Mouse (Mus musculus) myocyte (in vitro differentiated cells): ENCODE data around the gene Arl6ip5. TPM values are rescaled to one million over a fixed set of nuclear protein-coding genes. Genes with fewer than 3 reads are reported as not detected.
A peak's percentile ranks its signal among the peaks of the same experiment; 100 is the strongest.

ENCODE experiments used
- H3K27me3 ChIP-seq: one replicate; pipeline ENCODE4 v1.6.1; 2011; ENCODE audit not compliant: control insufficient read depth, insufficient read depth, insufficient read length
- H3K36me3 ChIP-seq: one replicate; pipeline ENCODE4 v1.6.1; 2011; ENCODE audit not compliant: control insufficient read depth, insufficient read depth
- H3K4me2 ChIP-seq: one replicate; pipeline ENCODE4 v1.6.1; 2011; ENCODE audit warnings: low read depth, control low read depth
- H3K4me3 ChIP-seq: one replicate; pipeline ENCODE4 v1.5.1; 2011; ENCODE audit warnings: mild to moderate bottlenecking, control low read depth, moderate library complexity
- H3K79me2 ChIP-seq: one replicate; pipeline ENCODE4 v1.6.1; 2011; ENCODE audit not compliant: control insufficient read depth, insufficient read depth
- H3ac ChIP-seq: one replicate; pipeline ENCODE4 v1.6.1; 2011; ENCODE audit not compliant: control insufficient read depth, insufficient read length
- CEBPB ChIP-seq: IDR thresholded peaks from 2 replicates; pipeline ENCODE4 v1.6.1; 2011; ENCODE audit warnings: mild to moderate bottlenecking, moderate library complexity; ENCODE audit not compliant: poor library complexity, insufficient read depth, severe bottlenecking
- E2F4 ChIP-seq: IDR thresholded peaks from one replicate; pipeline ENCODE4 v1.6.1; 2011; ENCODE audit warnings: mild to moderate bottlenecking, control low read depth, moderate library complexity; ENCODE audit not compliant: insufficient read depth
- MAX ChIP-seq: IDR thresholded peaks from one replicate; pipeline ENCODE4 v1.6.1; 2011; ENCODE audit warnings: low read depth, mild to moderate bottlenecking, control low read depth
- MYOD1 ChIP-seq, 3 experiments: IDR thresholded peaks; one replicate each; pipeline ENCODE4 v1.6.1; 2011; ENCODE audit warnings: control low read depth in 2 of 3, low read depth in 2 of 3, mild to moderate bottlenecking in 2 of 3, moderate library complexity in 1 of 3; ENCODE audit not compliant: insufficient read length in 2 of 3, control insufficient read depth in 1 of 3
- MYOG ChIP-seq, 3 experiments: IDR thresholded peaks; one replicate each; pipeline ENCODE4 v1.6.1; 2011; ENCODE audit warnings: control low read depth in 2 of 3, low read depth in 2 of 3, mild to moderate bottlenecking in 2 of 3; ENCODE audit not compliant: insufficient read length in 2 of 3, control insufficient read depth in 1 of 3, insufficient read depth in 1 of 3
- POLR2A ChIP-seq: IDR thresholded peaks from one replicate; pipeline ENCODE4 v1.6.1; 2011; ENCODE audit warnings: low read depth, mild to moderate bottlenecking, control low read depth, moderate library complexity; ENCODE audit not compliant: insufficient read length
- POLR2AphosphoS2 ChIP-seq: IDR thresholded peaks from one replicate; pipeline ENCODE4 v1.6.1; 2011; ENCODE audit warnings: low read depth, control low read depth; ENCODE audit not compliant: insufficient read length
- REST ChIP-seq: IDR thresholded peaks from one replicate; pipeline ENCODE4 v1.6.1; 2011; ENCODE audit warnings: mild to moderate bottlenecking, control low read depth, moderate library complexity; ENCODE audit not compliant: insufficient read depth, insufficient read length
- SRF ChIP-seq: IDR thresholded peaks from one replicate; pipeline ENCODE4 v1.6.1; 2011; ENCODE audit warnings: low read depth; ENCODE audit not compliant: control insufficient read depth, insufficient read length
- TCF12 ChIP-seq: IDR thresholded peaks from one replicate; pipeline ENCODE4 v1.6.1; 2011; ENCODE audit warnings: mild to moderate bottlenecking, control low read depth; ENCODE audit not compliant: poor library complexity, insufficient read depth, severe bottlenecking
- TCF3 ChIP-seq: IDR thresholded peaks from one replicate; pipeline ENCODE4 v1.6.1; 2011; ENCODE audit warnings: low read depth, control low read depth; ENCODE audit not compliant: insufficient read length
- USF1 ChIP-seq: IDR thresholded peaks from one replicate; pipeline ENCODE4 v1.6.1; 2011; ENCODE audit warnings: low read depth, mild to moderate bottlenecking, control low read depth, moderate library complexity
- polyA plus RNA-seq: library from polyadenylated mRNA; unstranded; fragments of >200 nt; fragmentation: generic; extraction: Trizol; gene quantifications from one replicate; pipeline ENCODE4 v1.2.1, GENCODE M21; 2012; ENCODE audit warnings: missing spikeins

The Arl6ip5 gene
- polyA plus RNA-seq, 1 experiment, result 750 TPM

DNA sequence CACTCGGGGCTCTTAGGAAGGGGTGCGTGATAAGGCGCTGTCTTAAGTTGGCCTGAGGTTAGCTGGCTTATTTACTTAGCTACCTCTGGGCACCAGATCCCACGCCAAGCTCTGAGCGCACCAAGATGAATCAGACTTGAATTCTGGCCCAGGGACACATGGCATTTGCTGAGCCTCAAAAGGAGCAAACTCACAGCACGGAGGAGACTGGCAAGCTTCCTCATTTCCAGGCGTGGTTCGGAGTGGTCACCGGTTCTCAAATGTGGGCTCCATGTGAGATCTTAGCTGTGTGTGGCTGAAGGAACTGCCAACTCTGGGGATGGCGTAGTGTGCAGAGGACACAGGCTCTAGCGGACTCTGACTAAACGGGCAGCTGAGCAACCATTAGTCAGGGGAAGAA lies 1.5 kb downstream of the Arl6ip5 start:
- peaks cover 57% of the 10 kb centered on the region for H3K79me2 ChIP-seq
- TF ChIP-seq CEBPB, result no peak
- no peak for TF ChIP-seq USF1
- TF ChIP-seq TCF12, result no peak
- no peak for TF ChIP-seq REST
- no peak for TF ChIP-seq MYOG (IDR thresholded peaks at IDR 0.05; ENCODE audit: control insufficient read depth in 1 of 3, insufficient read depth in 1 of 3, insufficient read length in 2 of 3, low read depth in 2 of 3)
- peak; percentile 74 for TF ChIP-seq POLR2AphosphoS2
- TF ChIP-seq MYOD1 (IDR thresholded peaks at IDR 0.05; ENCODE audit: control insufficient read depth in 1 of 3, insufficient read length in 2 of 3, low read depth in 2 of 3), result peak in 1 of 3 experiments; percentile 9
- no peak for TF ChIP-seq E2F4
- no peak for TF ChIP-seq TCF3
- peak; percentile 64 for TF ChIP-seq MAX
- TF ChIP-seq POLR2A, result peak; percentile 34
- TF ChIP-seq SRF, result no peak

DNA sequence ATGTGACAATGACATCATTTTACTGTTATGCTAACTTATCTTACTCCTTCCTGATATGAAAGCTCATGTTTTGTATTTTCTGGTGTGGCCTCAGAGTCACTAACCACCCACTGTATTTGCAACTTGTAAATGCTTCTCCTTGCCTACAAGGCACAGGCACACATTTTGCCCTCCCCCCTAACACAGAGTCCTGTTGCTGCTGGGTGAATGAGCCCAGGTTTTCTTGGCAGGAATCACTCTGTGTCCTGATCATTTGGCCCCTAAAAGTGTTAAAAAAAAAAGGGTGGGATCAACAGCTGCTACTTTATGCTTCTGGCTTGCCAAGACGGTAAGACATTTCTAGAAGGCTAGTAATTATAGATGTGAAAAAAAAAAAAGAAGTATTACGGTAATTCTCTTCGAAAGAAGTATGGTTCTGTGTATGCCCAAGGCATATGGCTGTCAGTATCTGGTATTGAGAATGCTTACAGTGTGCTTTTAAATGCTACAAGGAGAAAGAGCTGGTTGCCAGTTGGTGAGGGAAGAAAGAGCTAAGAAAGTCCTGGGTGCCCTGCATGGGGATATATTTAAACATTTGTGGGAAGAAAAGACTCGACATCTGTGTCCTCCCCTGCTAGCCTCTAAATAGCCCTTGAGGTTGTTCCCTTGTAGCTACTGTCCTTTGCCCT lies 5.8 kb downstream of the Arl6ip5 start:
- Histone ChIP-seq H3K36me3 (peaks cover 17% of the 10 kb centered on the region), H3K79me2 (peaks cover 93% of the 10 kb centered on the region), H3K27me3 (no peaks in the 10 kb centered on the region), H3K4me2 (peak overlapping the region; percentile 79), H3K4me3 (peak overlapping the region; percentile 4), H3ac (no peak overlapping the region)
- TF ChIP-seq MYOG (IDR thresholded peaks at IDR 0.05; ENCODE audit: control insufficient read depth in 1 of 3, insufficient read depth in 1 of 3, insufficient read length in 2 of 3, low read depth in 2 of 3) (peak in 1 of 3 experiments; percentile 8), USF1 (no peak)

More for the DNA sequence above, 1.5 kb downstream of the Arl6ip5 start:
- peak overlapping the region; percentile 57 for H3ac ChIP-seq
- no peaks in the 10 kb centered on the region for H3K27me3 ChIP-seq
- H3K4me2 ChIP-seq, result peak overlapping the region; percentile 79
- H3K4me3 ChIP-seq, result peak overlapping the region; percentile 90
- H3K36me3 ChIP-seq, result peaks cover 17% of the 10 kb centered on the region

DNA sequence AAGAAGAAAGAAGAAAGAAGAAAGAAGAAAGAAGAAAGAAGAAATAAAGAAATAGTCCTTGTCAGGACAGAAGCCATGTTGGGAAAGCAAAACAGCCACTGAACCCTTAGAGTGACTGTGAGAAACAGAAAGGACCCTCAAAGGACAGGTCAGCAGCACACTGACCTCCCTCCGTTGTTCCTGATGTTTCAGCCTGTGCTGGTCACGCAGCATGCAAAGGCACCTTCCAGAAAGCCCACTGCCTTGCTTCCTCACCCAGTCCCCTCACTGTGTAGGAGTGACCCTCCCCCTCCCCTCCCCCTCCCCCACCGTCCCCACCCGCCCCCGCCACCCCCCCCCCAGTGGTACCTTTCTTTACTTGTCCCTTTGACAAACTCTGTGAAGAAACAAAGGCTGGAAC lies 10.2 kb downstream of the Arl6ip5 start:
- Histone ChIP-seq H3K36me3 (peaks cover 13% of the 10 kb centered on the region), H3K27me3 (no peaks in the 10 kb centered on the region), H3ac (no peak overlapping the region), H3K4me2 (peak overlapping the region; percentile 68), H3K4me3 (no peak overlapping the region), H3K79me2 (peaks cover 71% of the 10 kb centered on the region)
- TF ChIP-seq TCF3 (no peak), POLR2AphosphoS2 (peak; percentile 64)

DNA sequence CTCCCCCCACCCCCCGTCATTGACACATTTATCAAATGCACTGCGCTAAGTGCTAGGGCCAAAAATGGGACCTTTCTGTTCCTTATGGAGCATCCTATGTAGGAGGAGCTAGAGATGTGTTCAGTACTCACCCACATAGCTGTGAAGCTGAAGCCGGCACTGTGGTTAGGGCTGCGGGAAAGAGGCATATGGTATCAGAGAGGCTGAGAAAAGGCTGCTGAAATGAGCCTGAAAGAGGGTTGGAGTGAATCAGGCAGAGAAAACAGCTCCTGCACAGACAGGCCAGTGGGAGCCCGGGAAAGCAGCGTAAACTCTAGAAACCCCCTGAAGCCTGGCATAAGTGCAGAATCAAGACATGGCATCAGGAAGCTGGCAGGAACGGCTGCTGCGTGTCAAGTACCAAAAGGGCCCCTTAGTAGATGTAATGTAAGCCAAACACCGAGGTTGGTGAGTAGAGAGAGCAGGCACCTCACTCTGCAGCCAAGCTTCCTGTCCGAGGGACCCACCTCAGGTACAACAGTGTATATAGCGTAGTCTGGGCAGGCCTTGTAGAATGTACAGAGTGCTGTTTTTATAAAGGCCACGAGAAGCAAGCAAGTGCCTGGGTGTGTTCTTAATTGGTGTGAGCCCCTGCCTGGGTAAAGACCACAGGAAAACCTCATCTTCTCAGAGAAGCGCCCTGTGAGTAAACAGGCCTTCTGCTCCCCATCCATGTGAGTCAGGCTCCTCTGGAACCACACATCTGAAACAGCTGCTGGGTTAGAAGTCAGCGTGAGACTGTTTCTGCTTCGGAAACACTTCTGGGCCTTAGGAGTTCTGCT lies 10.9 kb downstream of the Arl6ip5 start:
- peaks cover 17% of the 10 kb centered on the region for H3K36me3 ChIP-seq
- H3ac ChIP-seq, result no peak overlapping the region
- H3K79me2 ChIP-seq, result peaks cover 76% of the 10 kb centered on the region
- peak overlapping the region; percentile 68 for H3K4me2 ChIP-seq
- H3K4me3 ChIP-seq, result peak overlapping the region; percentile 5
- TF ChIP-seq MYOD1 (IDR thresholded peaks at IDR 0.05; ENCODE audit: control insufficient read depth in 1 of 3, insufficient read length in 2 of 3, low read depth in 2 of 3), result peak in 2 of 3 experiments; percentile 30 to 67
- TF ChIP-seq E2F4, result no peak
- no peak for TF ChIP-seq POLR2AphosphoS2
- TF ChIP-seq TCF12, result no peak
- TF ChIP-seq SRF, result no peak
- no peak for TF ChIP-seq TCF3
- TF ChIP-seq MYOG (IDR thresholded peaks at IDR 0.05; ENCODE audit: control insufficient read depth in 1 of 3, insufficient read depth in 1 of 3, insufficient read length in 2 of 3, low read depth in 2 of 3), result peak in 2 of 3 experiments; percentile 36 to 64
- TF ChIP-seq REST, result no peak
- TF ChIP-seq CEBPB, result no peak
- TF ChIP-seq MAX, result no peak
- TF ChIP-seq USF1, result no peak
- TF ChIP-seq POLR2A, result peak; percentile 34
- H3K27me3 ChIP-seq, result no peaks in the 10 kb centered on the region

DNA sequence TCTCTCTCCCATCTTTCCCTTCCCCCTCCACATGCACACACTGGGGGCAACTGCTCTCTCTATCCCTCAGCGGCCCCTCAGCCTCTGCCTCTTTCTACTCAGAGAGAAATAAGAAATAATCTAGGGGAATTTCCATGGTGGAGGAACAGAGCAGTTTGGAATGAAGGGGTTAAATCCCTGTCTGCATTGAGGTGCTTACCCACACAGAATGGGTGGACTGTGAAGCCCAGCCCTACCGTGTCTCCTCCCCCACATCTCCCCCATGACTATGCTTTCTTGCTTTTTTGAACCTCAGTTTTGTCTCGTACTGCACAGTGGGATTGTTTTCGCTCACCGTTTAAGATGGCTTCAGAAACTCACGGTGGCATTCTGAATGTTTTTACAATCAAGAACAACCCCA lies 11.8 kb downstream of the Arl6ip5 start:
- peaks cover 73% of the 10 kb centered on the region for H3K79me2 ChIP-seq
- peak overlapping the region; percentile 5 for H3K4me3 ChIP-seq
- H3ac ChIP-seq, result no peak overlapping the region
- no peak for TF ChIP-seq E2F4
- TF ChIP-seq POLR2AphosphoS2, result peak; percentile 52
- no peak for TF ChIP-seq TCF12
- TF ChIP-seq USF1, result no peak
- peak; percentile 15 for TF ChIP-seq POLR2A
- peak in 1 of 3 experiments; percentile 26 for TF ChIP-seq MYOD1 (IDR thresholded peaks at IDR 0.05; ENCODE audit: control insufficient read depth in 1 of 3, insufficient read length in 2 of 3, low read depth in 2 of 3)
- H3K27me3 ChIP-seq, result no peaks in the 10 kb centered on the region
- H3K4me2 ChIP-seq, result peak overlapping the region; percentile 68
- H3K36me3 ChIP-seq, result peaks cover 22% of the 10 kb centered on the region
